Mouse (Mus musculus) embryonic facial prominence, embryonic 11.5 days (tissue): ENCODE data around the gene C8g. TPM values are rescaled to one million over a fixed set of nuclear protein-coding genes. Genes with fewer than 3 reads are reported as not detected.

ENCODE experiments used
- ATAC-seq: fragments of 200-750 bp; cut with Nextera tagmentation; replicated peaks from 2 replicates; pipeline ENCODE4 v1.8.0; 2017; ENCODE audit warnings: low read depth; ENCODE audit not compliant: insufficient number of reproducible peaks, low FRiP score, low TSS enrichment
- DNase-seq: peaks from one replicate; pipeline ENCODE4 v3.0.0-alpha.2; 2015; ENCODE audit warnings: low spot score
- H3K27ac ChIP-seq: fragments of 300-500 bp; sonication (generic); replicated peaks from 2 replicates; pipeline ENCODE4 v1.5.1; 2014; ENCODE audit warnings: mild to moderate bottlenecking, low read depth, low read length, control low read depth
- H3K27me3 ChIP-seq: fragments of 300-500 bp; sonication (generic); 2 replicates; pipeline ENCODE4 v1.6.1; 2014; ENCODE audit warnings: mild to moderate bottlenecking, low read length, moderate library complexity, mixed read lengths; ENCODE audit not compliant: control insufficient read depth, insufficient read depth
- H3K36me3 ChIP-seq: fragments of 300-500 bp; sonication (generic); replicated peaks from 2 replicates; pipeline ENCODE4 v1.6.1; 2014; ENCODE audit warnings: low read depth, mild to moderate bottlenecking, low read length, moderate library complexity, mixed read lengths; ENCODE audit not compliant: control insufficient read depth, insufficient read depth
- H3K4me1 ChIP-seq: fragments of 300-500 bp; sonication (generic); 2 replicates; pipeline ENCODE4 v1.6.1; 2014; ENCODE audit warnings: low read length, mixed read lengths; ENCODE audit not compliant: control insufficient read depth, insufficient read depth
- H3K4me2 ChIP-seq: fragments of 300-500 bp; sonication (generic); 2 replicates; pipeline ENCODE4 v1.6.1; 2014; ENCODE audit warnings: low read depth, mild to moderate bottlenecking, control low read depth, low read length, moderate library complexity
- H3K4me3 ChIP-seq: fragments of 300-500 bp; sonication (generic); 2 replicates; pipeline ENCODE4 v1.5.1; 2014; ENCODE audit warnings: low read depth, low read length, control low read depth
- H3K9ac ChIP-seq: fragments of 300-500 bp; sonication (generic); replicated peaks from 2 replicates; pipeline ENCODE4 v1.6.1; 2014; ENCODE audit warnings: mild to moderate bottlenecking, control low read depth, low read length
- H3K9me3 ChIP-seq: fragments of 300-500 bp; sonication (generic); replicated peaks from 2 replicates; pipeline ENCODE4 v1.6.1; 2016; ENCODE audit warnings: mild to moderate bottlenecking, low read length, inconsistent platforms, mixed read lengths; ENCODE audit not compliant: control insufficient read depth
- WGBS: fragments of 180-500 bp; shearing (Covaris S2); extraction: QIAGEN DNeasy Blood & Tissue Kit; methylation state at CpG from one replicate; pipeline ENCODE4 v1.1.7; 2014; 5-methylcytosine and 5-hydroxymethylcytosine counted together
- polyA plus RNA-seq: library from polyadenylated mRNA; unstranded; fragments of >200 nt; fragmentation: Nextera tagmentation; extraction: Ambion mirVana; gene quantifications from 2 replicates; pipeline ENCODE4 v1.2.1, GENCODE M21; 2014

The C8g gene
- polyA plus RNA-seq, 1 experiment from 2014 or later: 4.3 TPM

DNA sequence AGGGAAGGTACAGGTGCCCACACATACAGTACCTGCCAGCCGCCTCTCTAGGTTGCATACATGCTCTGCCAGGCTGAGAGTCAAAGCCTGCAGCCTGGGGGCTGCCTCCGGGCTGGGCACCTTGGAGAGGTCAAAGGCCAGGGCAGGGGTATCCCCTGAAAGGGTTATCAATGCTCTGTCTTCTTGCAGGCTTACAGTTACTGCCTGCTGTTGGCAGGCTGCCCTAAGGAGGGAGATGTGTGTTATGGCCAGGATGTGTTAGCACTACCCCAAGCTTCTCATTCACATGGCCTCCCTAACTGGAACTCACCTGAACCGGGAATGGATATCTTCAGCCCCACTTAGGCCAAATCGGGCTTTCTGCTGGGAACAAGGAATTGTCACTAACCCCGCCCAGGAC, 41.4 kb downstream of the C8g start:
- Histone ChIP-seq H3K4me2 (peak overlapping the region; percentile 67), H3K36me3 (no peaks in the 10 kb centered on the region; the same call in 1 of the 2 replicates), H3K4me1 (no peaks in the 10 kb centered on the region), H3K9ac (peak overlapping the region; percentile 66), H3K9me3 (no peaks in the 10 kb centered on the region), H3K27me3 (no peaks in the 10 kb centered on the region), H3K27ac (no peak overlapping the region), H3K4me3 (peak overlapping the region; percentile 48)
- ATAC-seq (0 out of 2 replicates have a peak, but pooled peaks have one; percentile 2), DNase-seq (no peak)
- WGBS: 35% methylated on average over 5 of the region's 5 CpGs

DNA sequence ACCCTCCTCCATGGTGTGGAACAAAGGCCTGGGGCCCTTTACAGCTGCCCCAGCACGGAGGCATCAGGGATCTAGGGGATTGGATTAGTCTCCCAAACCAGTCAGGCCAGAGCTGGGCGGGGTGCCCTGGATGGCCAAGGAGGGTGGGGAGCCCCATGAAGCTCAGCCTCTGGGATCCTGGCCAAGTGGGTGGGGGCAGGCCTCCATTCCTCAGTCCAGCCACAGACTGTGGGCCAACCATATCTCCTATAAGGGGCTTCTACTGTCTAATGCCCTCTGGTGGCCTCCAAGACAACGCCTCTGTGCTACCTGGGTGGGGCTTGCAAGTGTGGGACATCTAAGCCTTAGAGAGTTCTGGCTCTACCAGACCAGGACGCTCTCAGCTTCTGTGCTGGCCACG, 42.6 kb downstream of the C8g start:
- WGBS: 84% methylated on average over 5 of the region's 5 CpGs
- no peak overlapping the region for H3K27ac ChIP-seq
- H3K27me3 ChIP-seq: no peaks in the 10 kb centered on the region
- H3K4me1 ChIP-seq: no peaks in the 10 kb centered on the region
- DNase-seq (no peak), ATAC-seq (no peak)
- no peak overlapping the region for H3K9ac ChIP-seq
- H3K4me2 ChIP-seq: no peak overlapping the region
- H3K4me3 ChIP-seq: no peak overlapping the region
- H3K9me3 ChIP-seq: no peaks in the 10 kb centered on the region
- H3K36me3 ChIP-seq: no peaks in the 10 kb centered on the region; the same call in 1 of the 2 replicates

DNA sequence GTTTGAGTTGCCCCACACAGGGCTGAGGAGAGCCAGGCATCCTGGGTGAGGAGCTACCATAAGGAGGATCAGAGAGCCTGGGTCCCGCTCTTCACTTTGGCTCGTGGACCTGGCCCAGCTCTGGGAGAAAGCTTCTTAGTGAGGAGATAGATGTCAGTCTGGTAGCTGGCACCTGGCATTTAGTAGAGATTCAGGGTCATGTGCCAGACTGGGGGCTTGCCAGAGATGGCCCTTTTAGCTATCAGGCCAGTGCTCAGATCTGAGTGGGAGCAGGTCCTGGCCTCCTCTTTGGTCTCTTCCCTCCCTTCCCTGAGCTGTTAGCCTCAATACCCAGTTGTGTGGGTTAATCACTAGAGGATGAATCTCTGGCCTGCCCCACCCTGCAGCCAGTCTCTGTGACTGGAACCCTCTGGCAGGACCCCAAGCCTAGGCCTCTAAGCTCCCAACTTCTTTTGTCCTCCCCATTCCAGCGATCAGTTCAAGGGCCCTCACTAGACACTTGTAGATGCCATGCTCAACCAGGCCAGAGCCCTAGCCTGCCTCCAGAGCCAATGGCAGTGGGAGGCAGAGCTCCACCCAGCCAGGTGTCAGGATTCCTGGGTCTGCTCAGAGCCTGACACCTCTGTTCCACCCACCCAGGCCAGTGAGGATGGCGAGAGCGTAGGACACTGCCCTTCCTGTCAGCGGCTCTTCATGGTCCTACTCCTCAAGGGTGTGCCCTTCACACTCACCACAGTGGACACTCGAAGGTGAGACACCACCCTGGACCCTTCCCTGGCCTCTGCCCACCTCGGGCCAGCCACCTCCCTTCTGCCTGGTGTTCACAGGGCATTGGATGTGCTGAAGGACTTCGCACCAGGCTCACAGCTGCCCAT, 44.3 kb downstream of the C8g start:
- no peak overlapping the region for H3K4me2 ChIP-seq
- no peaks in the 10 kb centered on the region for H3K4me1 ChIP-seq
- H3K4me3 ChIP-seq: no peak overlapping the region
- no peaks in the 10 kb centered on the region; the same call in 1 of the 2 replicates for H3K36me3 ChIP-seq
- ATAC-seq (no peak), DNase-seq (no peak)
- no peak overlapping the region for H3K9ac ChIP-seq
- no peaks in the 10 kb centered on the region for H3K27me3 ChIP-seq
- WGBS: 86% methylated on average over 9 of the region's 9 CpGs
- no peaks in the 10 kb centered on the region for H3K9me3 ChIP-seq
- no peak overlapping the region for H3K27ac ChIP-seq

DNA sequence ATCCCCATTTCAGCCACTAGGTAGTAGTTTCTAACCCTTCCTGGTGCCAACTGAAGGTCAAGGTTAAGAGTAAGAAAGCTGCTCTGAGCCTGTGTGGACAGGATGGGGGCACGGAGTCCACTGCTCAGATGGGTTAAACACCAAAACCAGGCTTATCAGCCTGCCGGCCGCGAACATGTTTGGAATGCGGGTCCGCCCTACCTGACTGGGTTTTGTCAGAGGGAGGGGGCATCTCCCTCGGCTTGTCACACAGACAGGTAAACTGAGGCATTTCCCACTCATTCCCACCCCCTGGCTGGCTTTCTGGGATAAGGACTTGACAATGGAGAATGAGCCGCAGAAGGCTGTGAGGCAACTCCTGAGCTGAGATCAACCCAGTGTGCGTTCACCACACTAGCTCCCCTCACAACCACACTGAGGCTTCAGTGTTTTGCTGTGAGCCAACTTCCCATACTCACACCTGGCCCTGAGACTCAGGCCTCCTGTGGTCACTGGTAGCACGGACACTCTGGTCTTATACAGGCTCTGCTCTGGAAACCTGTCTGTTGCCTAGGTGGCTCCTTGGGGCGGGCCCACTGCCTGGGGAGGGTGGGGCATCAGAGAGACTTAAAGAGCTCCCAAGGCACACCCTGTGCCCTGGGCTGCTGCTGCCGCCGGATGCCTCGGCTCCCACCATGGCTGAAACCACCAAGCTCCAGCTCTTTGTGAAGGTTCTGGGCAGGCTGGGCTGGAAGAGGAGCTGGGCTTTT, 45.1 kb downstream of the C8g start, which contains the start of gene Clic3:
Clic3 (plus strand) TSS at position 634 of the 749 bp plus-strand sequence.
- H3K36me3 ChIP-seq: no peaks in the 10 kb centered on the region; the same call in 1 of the 2 replicates
- H3K27me3 ChIP-seq: no peaks in the 10 kb centered on the region
- H3K4me3 ChIP-seq: no peak within 1 kb of the TSS
- no peak within 1 kb of the TSS for H3K4me2 ChIP-seq
- no peaks in the 10 kb centered on the region for H3K9me3 ChIP-seq
- 65% methylated on average over 14 of the region's 14 CpGs for WGBS
- no peak within 1 kb of the TSS for H3K27ac ChIP-seq
- ATAC-seq: no peak
- no peak within 1 kb of the TSS for H3K9ac ChIP-seq
- H3K4me1 ChIP-seq: no peaks in the 10 kb centered on the region
- no peak for DNase-seq

DNA sequence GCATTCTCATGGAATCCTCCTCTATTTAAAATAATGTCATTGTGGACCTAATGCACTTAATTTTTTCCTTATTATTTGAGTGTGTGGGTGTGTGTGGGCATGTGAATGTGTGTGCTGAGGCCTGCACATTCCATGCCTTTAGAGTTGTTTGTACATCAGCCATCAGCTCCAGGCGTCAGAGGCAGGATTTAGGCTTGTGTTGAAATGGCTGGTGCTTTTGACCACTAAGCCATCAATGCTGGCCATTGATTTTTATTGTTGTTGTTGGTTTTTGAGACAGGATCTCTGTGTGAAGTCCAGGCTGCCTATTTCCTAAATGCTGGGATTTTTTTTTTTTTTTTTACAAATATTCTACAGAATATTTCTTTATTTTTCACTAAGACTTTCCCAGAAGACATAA, 48.6 kb downstream of the C8g start:
- H3K4me1 ChIP-seq: no peaks in the 10 kb centered on the region
- no peak overlapping the region for H3K9ac ChIP-seq
- no peaks in the 10 kb centered on the region for H3K9me3 ChIP-seq
- 55% methylated on average over 1 of the region's 1 CpGs for WGBS
- no peak overlapping the region for H3K4me3 ChIP-seq
- no peak for DNase-seq
- H3K36me3 ChIP-seq: no peaks in the 10 kb centered on the region
- H3K27me3 ChIP-seq: no peaks in the 10 kb centered on the region
- no peak for ATAC-seq
- no peak overlapping the region for H3K4me2 ChIP-seq
- H3K27ac ChIP-seq: no peak overlapping the region

DNA sequence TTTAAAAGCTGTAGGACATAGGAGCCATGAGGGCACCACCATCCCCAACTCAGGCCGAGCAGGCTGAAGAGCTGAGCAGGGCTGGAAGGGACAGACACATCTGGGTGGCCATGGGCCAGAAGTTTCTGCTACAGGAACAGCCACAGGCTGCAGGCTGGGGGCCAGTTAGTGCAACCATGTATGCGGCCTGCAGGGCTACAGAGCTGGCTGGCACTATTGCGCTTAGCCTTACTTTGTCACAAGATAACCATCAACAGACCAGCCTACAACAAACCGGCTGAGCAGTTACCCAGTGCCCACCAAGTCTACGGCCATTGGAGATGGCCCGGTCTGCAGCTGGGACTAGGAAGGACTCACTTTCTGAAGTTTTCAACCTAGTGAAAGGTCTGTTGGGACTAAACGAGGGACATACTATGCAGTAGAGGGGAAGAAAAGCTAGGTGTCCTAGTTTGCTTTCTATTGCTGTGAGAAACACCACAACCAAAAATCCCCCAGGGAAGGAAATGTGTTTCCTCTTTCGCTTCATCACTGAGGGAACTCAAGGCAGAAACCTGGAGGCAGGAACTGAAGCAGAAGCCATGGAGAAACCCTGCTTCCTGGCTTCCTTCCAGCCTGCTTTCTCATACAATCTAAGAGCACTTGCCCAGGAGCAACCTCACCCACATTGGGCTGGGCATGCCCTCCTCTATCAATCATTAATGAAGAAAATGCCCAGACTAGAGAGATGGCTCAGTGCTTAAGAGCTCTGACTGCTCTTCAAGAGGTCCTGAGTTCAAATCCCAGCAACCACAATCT, 50.5 kb downstream of the C8g start:
- H3K4me2 ChIP-seq: no peak overlapping the region
- no peaks in the 10 kb centered on the region for H3K9me3 ChIP-seq
- no peaks in the 10 kb centered on the region for H3K4me1 ChIP-seq
- H3K27ac ChIP-seq: no peak overlapping the region
- ATAC-seq (no peak), DNase-seq (no peak)
- H3K4me3 ChIP-seq: no peak overlapping the region
- no peak overlapping the region for H3K9ac ChIP-seq
- no peaks in the 10 kb centered on the region for H3K36me3 ChIP-seq
- no peaks in the 10 kb centered on the region for H3K27me3 ChIP-seq
- WGBS: 84% methylated on average over 8 of the region's 8 CpGs
